Mouse (Mus musculus) bone marrow, adult 2 months (tissue): ENCODE data around the gene Col16a1.

Source experiments
- CTCF ChIP-seq: fragments of 200-500 bp; IDR thresholded peaks from 2 replicates; pipeline ENCODE4 v1.5.1; 2011; ENCODE audit warnings: low read length, control low read depth; ENCODE audit not compliant: control insufficient read depth, insufficient read depth
- POLR2A ChIP-seq: fragments of 200-500 bp; IDR thresholded peaks from 2 replicates; pipeline ENCODE4 v1.6.1; 2011; ENCODE audit warnings: low read depth, mild to moderate bottlenecking, control low read depth, low read length, borderline replicate concordance; ENCODE audit not compliant: control insufficient read depth

- no peak for TF ChIP-seq POLR2A
- no peak for TF ChIP-seq CTCF
Observed at GRCm38 (mm10) chr4:130121560-130121959, 73.9 kb downstream of the Col16a1 start.
